Mouse (Mus musculus) myocyte (in vitro differentiated cells): ENCODE measurements at regions not wholly inside any gene's neighbourhood (a gene's known extent, or its start where the extent isn't known, plus 50 kb on each side); places are given as distances from the start of the nearest gene placed in this dataset.

Experiments
- H3K27me3 ChIP-seq: one replicate; pipeline ENCODE4 v1.6.1; 2011; ENCODE audit not compliant: control insufficient read depth, insufficient read depth, insufficient read length
- H3K36me3 ChIP-seq: one replicate; pipeline ENCODE4 v1.6.1; 2011; ENCODE audit not compliant: control insufficient read depth, insufficient read depth
- H3K4me2 ChIP-seq: one replicate; pipeline ENCODE4 v1.6.1; 2011; ENCODE audit warnings: low read depth, control low read depth
- H3K4me3 ChIP-seq: one replicate; pipeline ENCODE4 v1.5.1; 2011; ENCODE audit warnings: mild to moderate bottlenecking, control low read depth, moderate library complexity
- H3K79me2 ChIP-seq: one replicate; pipeline ENCODE4 v1.6.1; 2011; ENCODE audit not compliant: control insufficient read depth, insufficient read depth
- H3ac ChIP-seq: one replicate; pipeline ENCODE4 v1.6.1; 2011; ENCODE audit not compliant: control insufficient read depth, insufficient read length
- CEBPB ChIP-seq: IDR thresholded peaks from 2 replicates; pipeline ENCODE4 v1.6.1; 2011; ENCODE audit warnings: mild to moderate bottlenecking, moderate library complexity; ENCODE audit not compliant: poor library complexity, insufficient read depth, severe bottlenecking
- E2F4 ChIP-seq: IDR thresholded peaks from one replicate; pipeline ENCODE4 v1.6.1; 2011; ENCODE audit warnings: mild to moderate bottlenecking, control low read depth, moderate library complexity; ENCODE audit not compliant: insufficient read depth
- MAX ChIP-seq: IDR thresholded peaks from one replicate; pipeline ENCODE4 v1.6.1; 2011; ENCODE audit warnings: low read depth, mild to moderate bottlenecking, control low read depth
- MYOD1 ChIP-seq, 3 experiments: IDR thresholded peaks; one replicate each; pipeline ENCODE4 v1.6.1; 2011; ENCODE audit warnings: control low read depth in 2 of 3, low read depth in 2 of 3, mild to moderate bottlenecking in 2 of 3, moderate library complexity in 1 of 3; ENCODE audit not compliant: insufficient read length in 2 of 3, control insufficient read depth in 1 of 3
- MYOG ChIP-seq, 3 experiments: IDR thresholded peaks; one replicate each; pipeline ENCODE4 v1.6.1; 2011; ENCODE audit warnings: control low read depth in 2 of 3, low read depth in 2 of 3, mild to moderate bottlenecking in 2 of 3; ENCODE audit not compliant: insufficient read length in 2 of 3, control insufficient read depth in 1 of 3, insufficient read depth in 1 of 3
- POLR2A ChIP-seq: IDR thresholded peaks from one replicate; pipeline ENCODE4 v1.6.1; 2011; ENCODE audit warnings: low read depth, mild to moderate bottlenecking, control low read depth, moderate library complexity; ENCODE audit not compliant: insufficient read length
- POLR2AphosphoS2 ChIP-seq: IDR thresholded peaks from one replicate; pipeline ENCODE4 v1.6.1; 2011; ENCODE audit warnings: low read depth, control low read depth; ENCODE audit not compliant: insufficient read length
- REST ChIP-seq: IDR thresholded peaks from one replicate; pipeline ENCODE4 v1.6.1; 2011; ENCODE audit warnings: mild to moderate bottlenecking, control low read depth, moderate library complexity; ENCODE audit not compliant: insufficient read depth, insufficient read length
- SRF ChIP-seq: IDR thresholded peaks from one replicate; pipeline ENCODE4 v1.6.1; 2011; ENCODE audit warnings: low read depth; ENCODE audit not compliant: control insufficient read depth, insufficient read length
- TCF12 ChIP-seq: IDR thresholded peaks from one replicate; pipeline ENCODE4 v1.6.1; 2011; ENCODE audit warnings: mild to moderate bottlenecking, control low read depth; ENCODE audit not compliant: poor library complexity, insufficient read depth, severe bottlenecking
- TCF3 ChIP-seq: IDR thresholded peaks from one replicate; pipeline ENCODE4 v1.6.1; 2011; ENCODE audit warnings: low read depth, control low read depth; ENCODE audit not compliant: insufficient read length
- USF1 ChIP-seq: IDR thresholded peaks from one replicate; pipeline ENCODE4 v1.6.1; 2011; ENCODE audit warnings: low read depth, mild to moderate bottlenecking, control low read depth, moderate library complexity

- H3K36me3 ChIP-seq = no peaks in the 10 kb centered on the region
- no peak overlapping the region for H3K4me2 ChIP-seq
- no peak overlapping the region for H3K4me3 ChIP-seq
- TF ChIP-seq SRF (no peak), USF1 (no peak), TCF3 (no peak), REST (no peak)
- H3K27me3 ChIP-seq = no peaks in the 10 kb centered on the region
- no peak overlapping the region for H3ac ChIP-seq
- H3K79me2 ChIP-seq = no peaks in the 10 kb centered on the region
Measured at GRCm38 (mm10) chr8:113141131-113141530, 494.3 kb upstream of the Mon1b start.

GRCm38 (mm10) chr8:113176591-113176990 is 458.8 kb upstream of the Mon1b start:
- no peak for TF ChIP-seq E2F4
- no peak for TF ChIP-seq MYOD1 (IDR thresholded peaks at IDR 0.05; ENCODE audit: control insufficient read depth in 1 of 3, insufficient read length in 2 of 3, low read depth in 2 of 3)
- H3ac ChIP-seq = no peak overlapping the region
- no peaks in the 10 kb centered on the region for H3K79me2 ChIP-seq
- no peak overlapping the region for H3K4me2 ChIP-seq
- H3K36me3 ChIP-seq = no peaks in the 10 kb centered on the region
- H3K4me3 ChIP-seq = no peak overlapping the region
- no peaks in the 10 kb centered on the region for H3K27me3 ChIP-seq

- TF ChIP-seq CEBPB = no peak
- TF ChIP-seq SRF = no peak
- TF ChIP-seq USF1 = no peak
- no peak for TF ChIP-seq TCF12
- TF ChIP-seq TCF3 = no peak
- no peak for TF ChIP-seq REST
- TF ChIP-seq MYOG (IDR thresholded peaks at IDR 0.05; ENCODE audit: control insufficient read depth in 1 of 3, insufficient read depth in 1 of 3, insufficient read length in 2 of 3, low read depth in 2 of 3) = no peak
- TF ChIP-seq POLR2A = no peak
- no peak for TF ChIP-seq MAX
- TF ChIP-seq MYOD1 (IDR thresholded peaks at IDR 0.05; ENCODE audit: control insufficient read depth in 1 of 3, insufficient read length in 2 of 3, low read depth in 2 of 3) = no peak
- TF ChIP-seq E2F4 = no peak
- no peak for TF ChIP-seq POLR2AphosphoS2
- Histone ChIP-seq H3ac (no peak overlapping the region), H3K36me3 (no peaks in the 10 kb centered on the region), H3K79me2 (no peaks in the 10 kb centered on the region), H3K27me3 (no peaks in the 10 kb centered on the region), H3K4me2 (no peak overlapping the region), H3K4me3 (no peak overlapping the region)
Measured at GRCm38 (mm10) chr8:113183186-113183585, 452.2 kb upstream of the Mon1b start.

- H3K36me3 ChIP-seq = no peaks in the 10 kb centered on the region
- H3K79me2 ChIP-seq = no peaks in the 10 kb centered on the region
- H3K27me3 ChIP-seq = no peaks in the 10 kb centered on the region
- H3K4me2 ChIP-seq = no peak overlapping the region
- TF ChIP-seq SRF (no peak), USF1 (no peak), MYOD1 (IDR thresholded peaks at IDR 0.05; ENCODE audit: control insufficient read depth in 1 of 3, insufficient read length in 2 of 3, low read depth in 2 of 3) (no peak), MYOG (IDR thresholded peaks at IDR 0.05; ENCODE audit: control insufficient read depth in 1 of 3, insufficient read depth in 1 of 3, insufficient read length in 2 of 3, low read depth in 2 of 3) (no peak), E2F4 (no peak), CEBPB (no peak), MAX (no peak), POLR2A (no peak), TCF3 (no peak), POLR2AphosphoS2 (no peak), TCF12 (no peak), REST (no peak)
- H3ac ChIP-seq = no peak overlapping the region
- H3K4me3 ChIP-seq = no peak overlapping the region
Measured at GRCm38 (mm10) chr8:113190537-113190936, 444.9 kb upstream of the Mon1b start.

GRCm38 (mm10) chr8:113191537-113191936 is 443.9 kb upstream of the Mon1b start:
- no peak for TF ChIP-seq POLR2A
- TF ChIP-seq TCF12 = no peak

More at GRCm38 (mm10) chr8:113191537-113191936, 443.9 kb upstream of the Mon1b start:
- Histone ChIP-seq H3K4me3 (no peak overlapping the region), H3K79me2 (no peaks in the 10 kb centered on the region), H3K27me3 (no peaks in the 10 kb centered on the region), H3K36me3 (no peaks in the 10 kb centered on the region), H3K4me2 (no peak overlapping the region), H3ac (no peak overlapping the region)
